In the genomic region with DNA sequence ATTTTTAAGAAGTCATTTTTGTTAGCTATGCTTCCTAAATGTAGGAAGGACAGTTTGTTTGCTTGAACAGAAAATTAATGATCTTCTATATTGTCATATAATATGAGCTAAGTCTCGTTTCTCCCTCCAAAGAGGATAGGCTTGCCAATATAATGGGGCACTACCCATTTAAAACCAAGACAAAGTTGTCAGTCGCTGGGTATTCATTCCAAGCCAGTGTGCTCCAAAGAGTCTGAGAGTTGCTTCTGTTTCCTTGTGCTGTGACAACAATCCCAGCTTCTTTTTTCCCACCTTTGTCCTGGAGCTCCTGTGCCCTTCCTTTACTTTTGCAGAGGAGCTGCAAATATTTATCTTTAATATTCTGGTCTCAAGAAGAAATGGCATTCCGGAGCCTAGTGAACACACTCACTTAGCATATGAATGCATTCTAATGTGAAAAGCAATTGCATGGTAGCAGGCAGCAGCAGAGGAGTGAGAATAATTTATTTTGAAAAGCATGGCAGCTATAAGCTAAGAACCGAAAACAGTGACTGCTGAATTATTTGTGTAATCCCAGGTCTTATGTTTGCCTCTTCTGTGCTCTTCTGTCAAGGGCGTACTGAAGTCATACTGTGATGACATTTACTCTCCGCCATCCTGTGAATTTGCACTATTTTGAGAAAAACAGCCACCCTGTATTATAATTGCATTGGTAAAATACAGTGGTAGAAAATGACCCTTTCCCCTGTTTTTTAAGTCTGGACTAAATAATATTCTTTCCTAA, we compare ENCODE assay signal across 13 mouse cellular contexts.
"Had no signal": no experiment of that assay in that cellular context is flagged by ENCODE, and none has a peak within 500 bp of the region (broad histone marks: within the 10 kb centered on the region; RNA-seq: fewer than 3 reads in every experiment).

No protein-coding gene starts in this region.

- H3K27ac ChIP-seq: limb, embryonic 15.5 days; liver, embryonic 12.5 days; neural tube, embryonic 15.5 days had no signal

- H3K4me1 ChIP-seq: limb, embryonic 15.5 days; liver, embryonic 12.5 days; neural tube, embryonic 15.5 days had no signal

- DNase-seq: kidney, postnatal 25 days; layer of hippocampus, adult 9-11 months; layer of hippocampus, postnatal 36 days; lung, embryonic 14.5 days; lung, postnatal 10 days; lung, postnatal 4 days; right cerebral cortex, adult 18-20 months; right cerebral cortex, postnatal 25 days; thymus, postnatal 36 days had no signal

- ATAC-seq: liver, embryonic 12.5 days had no signal

- H3K9ac ChIP-seq: limb, embryonic 15.5 days; liver, embryonic 12.5 days; lung, embryonic 14.5 days; neural tube, embryonic 15.5 days had no signal

- H3K36me3 ChIP-seq: limb, embryonic 15.5 days; liver, embryonic 12.5 days; neural tube, embryonic 15.5 days had no signal

- H3K9me3 ChIP-seq: limb, embryonic 15.5 days; liver, embryonic 12.5 days; neural tube, embryonic 15.5 days had no signal

- H3K27me3 ChIP-seq: limb, embryonic 15.5 days; liver, embryonic 12.5 days; neural tube, embryonic 15.5 days had no signal

- H3K4me3 ChIP-seq: limb, embryonic 15.5 days; liver, embryonic 12.5 days; myocyte; neural tube, embryonic 15.5 days had no signal

- H3K4me2 ChIP-seq: limb, embryonic 15.5 days; liver, embryonic 12.5 days; lung, embryonic 14.5 days; neural tube, embryonic 15.5 days had no signal
